Mouse (Mus musculus): ENCODE measurements around the gene Rnpepl1. TPM values are rescaled to one million over a fixed set of nuclear protein-coding genes. Genes with fewer than 3 reads are reported as not detected.

Rnpepl1 gene
- polyA plus RNA-seq, 1 experiment = 88.8 TPM

- H3K27ac ChIP-seq (ENCODE audit: control insufficient read depth, insufficient read depth, low read depth, low read length) = no peak overlapping the region
- no peak for TF ChIP-seq CTCF (IDR thresholded peaks at IDR 0.05; ENCODE audit: control insufficient read depth, insufficient read depth, insufficient replicate concordance, low read depth, low read length)
- no peak for TF ChIP-seq POLR2A (IDR thresholded peaks at IDR 0.05; ENCODE audit: control insufficient read depth, low read depth, low read length)
- no peaks in the 10 kb centered on the region for H3K27me3 ChIP-seq (ENCODE audit: control insufficient read depth, insufficient read depth, low read length)
Measured at GRCm38 (mm10) chr1:92875360-92876111, 35.0 kb upstream of the Rnpepl1 start.

GRCm38 (mm10) chr1:92877431-92877978 lies 33.1 kb upstream of the Rnpepl1 start:
- Histone ChIP-seq H3K4me3 (ENCODE audit: control insufficient read depth, low read depth, low read length) (no peak overlapping the region; the same call in none of the 2 replicates), H3K4me1 (ENCODE audit: control insufficient read depth, insufficient read depth, low read length) (no peaks in the 10 kb centered on the region), H3K36me3 (ENCODE audit: control insufficient read depth, insufficient read depth, low read length) (no peaks in the 10 kb centered on the region), H3K27me3 (ENCODE audit: control insufficient read depth, insufficient read depth, low read length) (no peaks in the 10 kb centered on the region), H3K27ac (ENCODE audit: control insufficient read depth, insufficient read depth, low read depth, low read length) (no peak overlapping the region)
- TF ChIP-seq POLR2A (IDR thresholded peaks at IDR 0.05; ENCODE audit: control insufficient read depth, low read depth, low read length) (no peak), CTCF (IDR thresholded peaks at IDR 0.05; ENCODE audit: control insufficient read depth, insufficient read depth, insufficient replicate concordance, low read depth, low read length) (no peak)

More at GRCm38 (mm10) chr1:92875360-92876111, 35.0 kb upstream of the Rnpepl1 start:
- Histone ChIP-seq H3K36me3 (ENCODE audit: control insufficient read depth, insufficient read depth, low read length) (no peaks in the 10 kb centered on the region), H3K4me3 (ENCODE audit: control insufficient read depth, low read depth, low read length) (no peak overlapping the region), H3K4me1 (ENCODE audit: control insufficient read depth, insufficient read depth, low read length) (no peaks in the 10 kb centered on the region)

- Histone ChIP-seq H3K27ac (ENCODE audit: control insufficient read depth, insufficient read depth, low read depth, low read length) (no peak overlapping the region), H3K36me3 (ENCODE audit: control insufficient read depth, insufficient read depth, low read length) (no peaks in the 10 kb centered on the region), H3K4me3 (ENCODE audit: control insufficient read depth, low read depth, low read length) (no peak overlapping the region), H3K27me3 (ENCODE audit: control insufficient read depth, insufficient read depth, low read length) (no peaks in the 10 kb centered on the region), H3K4me1 (ENCODE audit: control insufficient read depth, insufficient read depth, low read length) (no peaks in the 10 kb centered on the region)
- TF ChIP-seq CTCF (IDR thresholded peaks at IDR 0.05; ENCODE audit: control insufficient read depth, insufficient read depth, insufficient replicate concordance, low read depth, low read length) (no peak), POLR2A (IDR thresholded peaks at IDR 0.05; ENCODE audit: control insufficient read depth, low read depth, low read length) (no peak)
Measured at GRCm38 (mm10) chr1:92878066-92878741, 32.4 kb upstream of the Rnpepl1 start.

GRCm38 (mm10) chr1:92879266-92879665 lies 31.3 kb upstream of the Rnpepl1 start:
- TF ChIP-seq CTCF (IDR thresholded peaks at IDR 0.05; ENCODE audit: control insufficient read depth, insufficient read depth, insufficient replicate concordance, low read depth, low read length) = no peak
- no peak for TF ChIP-seq POLR2A (IDR thresholded peaks at IDR 0.05; ENCODE audit: control insufficient read depth, low read depth, low read length)
- Histone ChIP-seq H3K27ac (ENCODE audit: control insufficient read depth, insufficient read depth, low read depth, low read length) (no peak overlapping the region), H3K27me3 (ENCODE audit: control insufficient read depth, insufficient read depth, low read length) (no peaks in the 10 kb centered on the region)

GRCm38 (mm10) chr1:92880101-92880500 lies 30.5 kb upstream of the Rnpepl1 start:
- TF ChIP-seq CTCF (IDR thresholded peaks at IDR 0.05; ENCODE audit: control insufficient read depth, insufficient read depth, insufficient replicate concordance, low read depth, low read length) (no peak), POLR2A (IDR thresholded peaks at IDR 0.05; ENCODE audit: control insufficient read depth, low read depth, low read length) (no peak)
- no peak overlapping the region for H3K27ac ChIP-seq (ENCODE audit: control insufficient read depth, insufficient read depth, low read depth, low read length)

More at GRCm38 (mm10) chr1:92879266-92879665, 31.3 kb upstream of the Rnpepl1 start:
- no peak overlapping the region for H3K4me3 ChIP-seq (ENCODE audit: control insufficient read depth, low read depth, low read length)
- no peaks in the 10 kb centered on the region for H3K36me3 ChIP-seq (ENCODE audit: control insufficient read depth, insufficient read depth, low read length)
- no peaks in the 10 kb centered on the region for H3K4me1 ChIP-seq (ENCODE audit: control insufficient read depth, insufficient read depth, low read length)

GRCm38 (mm10) chr1:92881982-92882381 lies 28.6 kb upstream of the Rnpepl1 start:
- H3K4me1 ChIP-seq (ENCODE audit: control insufficient read depth, insufficient read depth, low read length) = no peaks in the 10 kb centered on the region
- H3K4me3 ChIP-seq (ENCODE audit: control insufficient read depth, low read depth, low read length) = no peak overlapping the region
- H3K27me3 ChIP-seq (ENCODE audit: control insufficient read depth, insufficient read depth, low read length) = no peaks in the 10 kb centered on the region
- no peak overlapping the region for H3K27ac ChIP-seq (ENCODE audit: control insufficient read depth, insufficient read depth, low read depth, low read length)
- no peaks in the 10 kb centered on the region for H3K36me3 ChIP-seq (ENCODE audit: control insufficient read depth, insufficient read depth, low read length)
- TF ChIP-seq POLR2A (IDR thresholded peaks at IDR 0.05; ENCODE audit: control insufficient read depth, low read depth, low read length) = no peak
- TF ChIP-seq CTCF (IDR thresholded peaks at IDR 0.05; ENCODE audit: control insufficient read depth, insufficient read depth, insufficient replicate concordance, low read depth, low read length) = no peak

More at GRCm38 (mm10) chr1:92880101-92880500, 30.5 kb upstream of the Rnpepl1 start:
- no peaks in the 10 kb centered on the region for H3K36me3 ChIP-seq (ENCODE audit: control insufficient read depth, insufficient read depth, low read length)
- no peaks in the 10 kb centered on the region for H3K4me1 ChIP-seq (ENCODE audit: control insufficient read depth, insufficient read depth, low read length)
- no peak overlapping the region for H3K4me3 ChIP-seq (ENCODE audit: control insufficient read depth, low read depth, low read length)
- no peaks in the 10 kb centered on the region for H3K27me3 ChIP-seq (ENCODE audit: control insufficient read depth, insufficient read depth, low read length)
